Mouse (Mus musculus) testis, adult 2 months (tissue): ENCODE data around the gene Higd2a. TPM values are rescaled to one million over a fixed set of nuclear protein-coding genes. Genes with fewer than 3 reads are reported as not detected.

ENCODE experiments used
- H3K27ac ChIP-seq: fragments of 200-500 bp; 2 replicates; pipeline ENCODE4 v1.5.1; 2012; ENCODE audit warnings: low read depth, low read length; ENCODE audit not compliant: control insufficient read depth, insufficient read depth
- H3K27me3 ChIP-seq: fragments of 200-500 bp; 2 replicates; pipeline ENCODE4 v1.6.1; 2012; ENCODE audit warnings: mild to moderate bottlenecking, low read length, moderate library complexity; ENCODE audit not compliant: control insufficient read depth, insufficient read depth
- H3K36me3 ChIP-seq: fragments of 200-500 bp; 2 replicates; pipeline ENCODE4 v1.6.1; 2012; ENCODE audit warnings: mild to moderate bottlenecking, low read length; ENCODE audit not compliant: control insufficient read depth, insufficient read depth
- H3K4me1 ChIP-seq: fragments of 200-500 bp; 2 replicates; pipeline ENCODE4 v1.6.1; 2012; ENCODE audit warnings: low read length; ENCODE audit not compliant: control insufficient read depth, insufficient read depth
- H3K4me3 ChIP-seq: fragments of 200-500 bp; 2 replicates; pipeline ENCODE4 v1.5.1; 2012; ENCODE audit warnings: low read depth, mild to moderate bottlenecking, low read length, moderate library complexity, mixed read lengths; ENCODE audit not compliant: control insufficient read depth
- CTCF ChIP-seq: fragments of 200-500 bp; IDR thresholded peaks from 2 replicates; pipeline ENCODE4 v1.5.1; 2012; ENCODE audit warnings: low read depth, mild to moderate bottlenecking, inconsistent platforms, low read length, moderate library complexity; ENCODE audit not compliant: control insufficient read depth, insufficient read depth, insufficient replicate concordance
- POLR2A ChIP-seq: fragments of 200-500 bp; IDR thresholded peaks from 2 replicates; pipeline ENCODE4 v1.6.1; 2012; ENCODE audit warnings: low read depth, mild to moderate bottlenecking, inconsistent platforms, low read length, moderate library complexity; ENCODE audit not compliant: control insufficient read depth
- polyA plus RNA-seq: library from polyadenylated mRNA; depleted of rRNA; stranded (reverse); fragments of >200 nt; gene quantifications from 2 replicates; pipeline ENCODE4 v1.2.3, GENCODE M21; 2012; rRNA removed

Higd2a gene
- 87.3 and 112 TPM in 2 replicates for polyA plus RNA-seq

GRCm38 (mm10) chr13:54589996-54590951, at the start of gene Higd2a, which contains the start of gene Nop16:
Gene Higd2a, plus strand, starts transcription at chr13:54590207.
Gene Nop16, minus strand, starts transcription at chr13:54590090.
- Histone ChIP-seq H3K27me3 (no peaks in the 10 kb centered on the region), H3K27ac (peak within 1 kb of the TSS; percentile 92), H3K36me3 (no peaks in the 10 kb centered on the region), H3K4me1 (peaks cover 3% of the 10 kb centered on the region), H3K4me3 (peak within 1 kb of the TSS; percentile 99)
- TF ChIP-seq CTCF (no peak), POLR2A (peak; percentile 73)

DNA sequence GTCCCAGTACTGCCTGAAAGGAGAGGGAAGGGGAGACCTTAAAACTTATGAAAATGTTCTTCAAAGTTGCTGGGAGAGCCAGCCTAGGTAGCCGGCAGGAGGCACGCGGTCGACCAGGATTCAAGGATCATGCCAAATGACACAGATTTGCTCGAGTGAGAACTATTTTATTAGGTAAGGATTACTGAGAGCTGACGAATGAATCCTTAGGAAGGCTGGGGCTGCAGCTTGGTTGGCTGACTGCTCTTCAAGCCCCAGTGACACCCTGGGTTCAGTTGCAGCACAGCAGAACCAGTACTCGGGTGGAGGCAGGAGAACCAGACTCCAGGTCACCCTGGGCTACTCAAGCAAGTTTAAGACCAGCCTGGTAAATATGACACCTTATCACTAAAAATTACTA, 42.0 kb upstream of the Higd2a start:
- H3K36me3 ChIP-seq: peaks cover 1% of the 10 kb centered on the region; the same call in 1 of the 2 replicates
- TF ChIP-seq CTCF (no peak), POLR2A (no peak)
- H3K4me1 ChIP-seq: no peaks in the 10 kb centered on the region
- no peaks in the 10 kb centered on the region for H3K27me3 ChIP-seq
- H3K4me3 ChIP-seq: no peak overlapping the region
- H3K27ac ChIP-seq: no peak overlapping the region

DNA sequence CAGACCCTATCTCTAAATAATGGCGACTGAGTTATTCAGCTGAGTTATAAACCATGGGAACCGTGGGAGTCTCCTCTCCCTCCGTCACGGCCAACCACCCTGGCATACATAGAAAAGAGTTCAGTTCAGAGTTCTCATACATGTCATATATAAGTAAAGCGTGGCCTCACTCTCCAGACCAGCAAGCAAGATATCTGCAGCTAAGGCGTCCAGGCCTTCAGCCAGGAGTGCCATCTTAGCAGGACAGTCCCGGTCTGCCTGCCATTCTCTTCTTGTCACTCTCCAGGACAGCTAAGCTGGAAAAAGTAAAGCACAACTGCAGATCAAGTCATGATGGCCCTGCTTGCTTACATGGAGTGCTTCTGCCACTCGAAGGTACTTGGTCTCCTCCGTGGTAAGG, 33.8 kb upstream of the Higd2a start:
- no peak overlapping the region for H3K4me3 ChIP-seq
- peaks cover 5% of the 10 kb centered on the region for H3K36me3 ChIP-seq
- no peaks in the 10 kb centered on the region for H3K27me3 ChIP-seq
- H3K4me1 ChIP-seq: no peaks in the 10 kb centered on the region
- no peak overlapping the region for H3K27ac ChIP-seq
- no peak for TF ChIP-seq POLR2A
- TF ChIP-seq CTCF: no peak

GRCm38 (mm10) chr13:54556796-54557195, 33.2 kb upstream of the Higd2a start:
- Histone ChIP-seq H3K36me3 (peaks cover 5% of the 10 kb centered on the region), H3K27ac (no peak overlapping the region), H3K4me1 (no peaks in the 10 kb centered on the region), H3K27me3 (no peaks in the 10 kb centered on the region), H3K4me3 (no peak overlapping the region)
- TF ChIP-seq POLR2A (no peak), CTCF (no peak)

DNA sequence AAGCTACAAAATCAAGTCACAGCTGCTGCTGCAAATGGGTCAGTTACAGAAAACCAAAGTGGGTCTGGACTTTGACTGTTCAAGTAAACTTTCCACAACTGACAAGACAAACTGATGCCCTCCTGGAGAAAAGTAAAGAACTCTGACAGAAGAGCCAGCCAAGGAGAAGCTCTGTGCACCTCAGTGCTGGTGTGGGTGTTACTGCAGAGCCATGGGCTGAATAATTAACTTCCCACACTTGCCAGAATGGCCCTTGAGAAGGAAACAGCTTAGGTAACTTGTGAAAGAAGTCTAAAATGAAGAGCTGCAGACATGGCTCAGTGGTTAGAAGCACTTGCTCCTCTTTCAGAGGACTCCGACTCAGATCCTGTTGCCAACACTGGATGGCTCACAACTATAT, 32.4 kb upstream of the Higd2a start:
- Histone ChIP-seq H3K27ac (no peak overlapping the region), H3K4me3 (no peak overlapping the region), H3K4me1 (no peaks in the 10 kb centered on the region), H3K36me3 (peaks cover 5% of the 10 kb centered on the region), H3K27me3 (no peaks in the 10 kb centered on the region)
- TF ChIP-seq POLR2A (no peak), CTCF (no peak)

DNA sequence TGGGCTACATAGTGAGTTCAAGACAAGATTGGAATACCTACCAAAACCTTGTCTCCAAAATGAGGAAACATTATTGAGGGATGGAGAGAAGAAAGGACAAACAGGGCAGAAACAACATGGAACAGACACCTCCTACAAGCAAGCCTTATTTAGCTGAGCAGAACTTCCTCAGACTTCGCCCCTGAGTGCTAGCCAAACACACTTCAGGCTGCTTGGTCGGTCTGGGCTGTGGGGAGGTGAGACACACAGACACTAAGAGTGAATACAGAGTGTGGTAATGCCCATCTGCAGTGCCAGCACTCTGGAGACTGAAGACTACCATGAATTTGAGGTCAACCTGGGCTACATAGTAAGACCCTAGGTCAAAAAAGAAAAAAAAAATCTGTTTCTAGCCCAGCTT, 30.4 kb upstream of the Higd2a start:
- Histone ChIP-seq H3K4me3 (no peak overlapping the region), H3K27ac (no peak overlapping the region), H3K27me3 (no peaks in the 10 kb centered on the region), H3K4me1 (no peaks in the 10 kb centered on the region), H3K36me3 (peaks cover 7% of the 10 kb centered on the region)
- TF ChIP-seq CTCF (no peak), POLR2A (no peak)

DNA sequence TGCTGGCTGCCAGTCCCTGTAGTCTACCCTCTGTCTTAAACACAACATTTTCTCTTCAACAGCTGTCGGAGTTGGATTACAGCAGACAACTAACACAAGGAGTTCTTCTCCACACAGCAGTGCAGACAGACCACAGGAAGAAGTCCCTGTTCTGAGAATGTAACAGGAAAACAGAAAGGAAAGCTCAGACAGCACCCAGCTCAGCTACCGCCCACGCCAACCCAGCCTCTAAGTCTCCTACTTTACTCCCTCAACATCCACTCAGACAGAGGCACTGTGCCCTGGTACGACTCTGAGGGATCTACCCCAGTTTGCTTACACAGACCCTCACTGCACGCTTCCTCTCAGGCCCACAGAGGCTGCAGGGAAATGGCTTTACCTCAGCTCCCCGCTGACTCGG, 29.4 kb upstream of the Higd2a start:
- Histone ChIP-seq H3K4me1 (peaks cover 3% of the 10 kb centered on the region), H3K4me3 (no peak overlapping the region), H3K27ac (no peak overlapping the region), H3K36me3 (peaks cover 7% of the 10 kb centered on the region), H3K27me3 (no peaks in the 10 kb centered on the region)
- TF ChIP-seq POLR2A (no peak), CTCF (no peak)
